Mouse (Mus musculus): ENCODE data around the gene Tmem88b. TPM values are rescaled to one million over a fixed set of nuclear protein-coding genes. Genes with fewer than 3 reads are reported as not detected.

Gene Tmem88b
- total and polyA plus RNA-seq, 2 experiments from 2014 or later, result 2.9 to 4.2 TPM

- H3K36me3 ChIP-seq (replicated peaks; ENCODE audit: control insufficient read depth, insufficient read depth, low read length), result no peaks in the 10 kb centered on the region
- DNase-seq (ENCODE audit: low spot score) (peak; percentile 81), ATAC-seq (ENCODE audit: insufficient read depth, low read depth) (peak; percentile 65)
- H3K4me2 ChIP-seq (ENCODE audit: low read depth, low read length), result peak within 1 kb of the TSS; percentile 66
- H3K27me3 ChIP-seq (ENCODE audit: control insufficient read depth, insufficient read depth, low read length), result peaks cover 5% of the 10 kb centered on the region; the same call in 1 of the 2 replicates
- WGBS, result under 1% methylated on average over 35 of the region's 35 CpGs
- peak within 1 kb of the TSS; percentile 16; the same call in 1 of the 2 replicates for H3K9ac ChIP-seq (replicated peaks; ENCODE audit: low read depth, low read length)
- peak within 1 kb of the TSS; percentile 40 for H3K4me3 ChIP-seq (ENCODE audit: low read depth, low read length)
- peaks cover 32% of the 10 kb centered on the region for H3K4me1 ChIP-seq (ENCODE audit: control insufficient read depth, insufficient read depth)
- peak within 1 kb of the TSS; percentile 80 for H3K27ac ChIP-seq (ENCODE audit: low read depth)
- no peak for TF ChIP-seq EP300 (IDR thresholded peaks at IDR 0.05; ENCODE audit: low read depth)
- no peak for TF ChIP-seq CTCF (IDR thresholded peaks at IDR 0.05; ENCODE audit: low read depth)
- no peaks in the 10 kb centered on the region for H3K9me3 ChIP-seq (replicated peaks; ENCODE audit: control insufficient read depth, low read length)
These were observed 11.4 kb downstream of the Tmem88b start, which contains the start of gene Vwa1 for GRCm38 (mm10) chr4:155774280-155774754. Vwa1 (minus strand) TSS chr4:155774698.

GRCm38 (mm10) chr4:155773335-155774078, 12.2 kb downstream of the Tmem88b start:
- H3K36me3 ChIP-seq (replicated peaks; ENCODE audit: control insufficient read depth, insufficient read depth, low read length), result no peaks in the 10 kb centered on the region
- H3K4me3 ChIP-seq (ENCODE audit: low read depth, low read length), result peak overlapping the region; percentile 40
- ATAC-seq (ENCODE audit: insufficient read depth, low read depth) (no peak), DNase-seq (ENCODE audit: low spot score) (no peak)
- TF ChIP-seq CTCF (IDR thresholded peaks at IDR 0.05; ENCODE audit: low read depth) (no peak), EP300 (IDR thresholded peaks at IDR 0.05; ENCODE audit: low read depth) (no peak)
- H3K27ac ChIP-seq (ENCODE audit: low read depth), result no peak overlapping the region
- peak overlapping the region; percentile 66 for H3K4me2 ChIP-seq (ENCODE audit: low read depth, low read length)
- no peaks in the 10 kb centered on the region for H3K9me3 ChIP-seq (replicated peaks; ENCODE audit: control insufficient read depth, low read length)
- H3K9ac ChIP-seq (replicated peaks; ENCODE audit: low read depth, low read length), result no peak overlapping the region
- WGBS, result 37% methylated on average over 5 of the region's 5 CpGs
- peaks cover 5% of the 10 kb centered on the region; the same call in 1 of the 2 replicates for H3K27me3 ChIP-seq (ENCODE audit: control insufficient read depth, insufficient read depth, low read length)
- peaks cover 32% of the 10 kb centered on the region for H3K4me1 ChIP-seq (ENCODE audit: control insufficient read depth, insufficient read depth)

GRCm38 (mm10) chr4:155772786-155773185, 12.9 kb downstream of the Tmem88b start:
- no peak overlapping the region for H3K9ac ChIP-seq (replicated peaks; ENCODE audit: low read depth, low read length)
- no peak overlapping the region for H3K4me3 ChIP-seq (ENCODE audit: low read depth, low read length)
- no peaks in the 10 kb centered on the region for H3K36me3 ChIP-seq (replicated peaks; ENCODE audit: control insufficient read depth, insufficient read depth, low read length)
- H3K27ac ChIP-seq (ENCODE audit: low read depth), result no peak overlapping the region
- 81% methylated on average over 13 of the region's 13 CpGs for WGBS
- peaks cover 29% of the 10 kb centered on the region for H3K4me1 ChIP-seq (ENCODE audit: control insufficient read depth, insufficient read depth)
- peaks cover 5% of the 10 kb centered on the region; the same call in 1 of the 2 replicates for H3K27me3 ChIP-seq (ENCODE audit: control insufficient read depth, insufficient read depth, low read length)
- H3K4me2 ChIP-seq (ENCODE audit: low read depth, low read length), result no peak overlapping the region
- TF ChIP-seq EP300 (IDR thresholded peaks at IDR 0.05; ENCODE audit: low read depth), result no peak
- no peak for TF ChIP-seq CTCF (IDR thresholded peaks at IDR 0.05; ENCODE audit: low read depth)
- no peaks in the 10 kb centered on the region for H3K9me3 ChIP-seq (replicated peaks; ENCODE audit: control insufficient read depth, low read length)
- DNase-seq (ENCODE audit: low spot score) (no peak), ATAC-seq (ENCODE audit: insufficient read depth, low read depth) (no peak)

- Histone ChIP-seq H3K4me2 (ENCODE audit: low read depth, low read length) (no peak overlapping the region), H3K36me3 (replicated peaks; ENCODE audit: control insufficient read depth, insufficient read depth, low read length) (no peaks in the 10 kb centered on the region), H3K27ac (ENCODE audit: low read depth) (no peak overlapping the region), H3K27me3 (ENCODE audit: control insufficient read depth, insufficient read depth, low read length) (peaks cover 5% of the 10 kb centered on the region; the same call in 1 of the 2 replicates), H3K9me3 (replicated peaks; ENCODE audit: control insufficient read depth, low read length) (no peaks in the 10 kb centered on the region), H3K4me1 (ENCODE audit: control insufficient read depth, insufficient read depth) (peaks cover 22% of the 10 kb centered on the region), H3K9ac (replicated peaks; ENCODE audit: low read depth, low read length) (no peak overlapping the region), H3K4me3 (ENCODE audit: low read depth, low read length) (no peak overlapping the region)
- TF ChIP-seq CTCF (IDR thresholded peaks at IDR 0.05; ENCODE audit: low read depth) (no peak), EP300 (IDR thresholded peaks at IDR 0.05; ENCODE audit: low read depth) (no peak)
- 64% methylated on average over 2 of the region's 2 CpGs for WGBS
- no peak for ATAC-seq (ENCODE audit: insufficient read depth, low read depth)
- DNase-seq (ENCODE audit: low spot score), result no peak
These were observed 14.0 kb downstream of the Tmem88b start for GRCm38 (mm10) chr4:155771706-155772105.

GRCm38 (mm10) chr4:155770626-155771025, 15.0 kb downstream of the Tmem88b start:
- Histone ChIP-seq H3K4me1 (ENCODE audit: control insufficient read depth, insufficient read depth) (peaks cover 15% of the 10 kb centered on the region), H3K9ac (replicated peaks; ENCODE audit: low read depth, low read length) (peak overlapping the region; percentile 71; the same call in 1 of the 2 replicates), H3K36me3 (replicated peaks; ENCODE audit: control insufficient read depth, insufficient read depth, low read length) (no peaks in the 10 kb centered on the region), H3K9me3 (replicated peaks; ENCODE audit: control insufficient read depth, low read length) (no peaks in the 10 kb centered on the region), H3K4me3 (ENCODE audit: low read depth, low read length) (peak overlapping the region; percentile 51), H3K27me3 (ENCODE audit: control insufficient read depth, insufficient read depth, low read length) (peaks cover 5% of the 10 kb centered on the region; the same call in 1 of the 2 replicates), H3K27ac (ENCODE audit: low read depth) (no peak overlapping the region), H3K4me2 (ENCODE audit: low read depth, low read length) (peak overlapping the region; percentile 87)
- DNase-seq (ENCODE audit: low spot score) (no peak), ATAC-seq (ENCODE audit: insufficient read depth, low read depth) (no peak)
- WGBS, result 43% methylated on average over 24 of the region's 24 CpGs
- TF ChIP-seq CTCF (IDR thresholded peaks at IDR 0.05; ENCODE audit: low read depth) (no peak), EP300 (IDR thresholded peaks at IDR 0.05; ENCODE audit: low read depth) (no peak)

Measured in heart, postnatal 0 days (tissue).